Mouse (Mus musculus): ENCODE data around the gene Rnf103.

DNA sequence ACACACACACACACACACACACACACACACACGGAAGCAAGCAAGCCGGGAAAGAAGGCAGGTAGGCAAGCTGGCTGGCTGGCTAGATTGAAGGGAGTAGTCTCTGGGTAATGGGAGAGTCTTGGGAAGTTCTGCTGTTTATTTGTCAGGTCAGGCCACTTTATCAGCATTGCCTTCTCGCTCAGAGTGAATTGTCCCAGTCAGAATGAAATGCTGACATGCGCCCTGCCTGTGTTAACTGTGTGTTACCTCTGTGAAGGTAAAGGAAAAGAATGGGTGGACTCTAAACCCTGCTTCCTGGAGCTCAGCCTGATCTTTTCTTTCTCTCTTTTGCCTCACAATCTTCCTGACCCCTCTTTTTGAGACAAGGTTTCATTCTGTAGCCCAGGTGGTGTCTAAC lies 5.7 kb upstream of the Rnf103 start:
- TF ChIP-seq CTCF (IDR thresholded peaks at IDR 0.05; ENCODE audit: low read depth) (no peak), EP300 (IDR thresholded peaks at IDR 0.05; ENCODE audit: low read depth) (no peak)

Measured in heart, postnatal 0 days (tissue).